In genomic region chr16:48890733-48891132, GRCm38 (mm10) we compare ENCODE assay signal across 21 mouse cellular contexts. TPM values are rescaled to one million over a fixed set of nuclear protein-coding genes. Genes with fewer than 3 reads are reported as not detected.
"Had no signal": no experiment of that assay in that cellular context is flagged by ENCODE, and none has a peak within 500 bp of the region (broad histone marks: within the 10 kb centered on the region; RNA-seq: fewer than 3 reads in every experiment).

No protein-coding gene starts in this region.

- H3K4me3 ChIP-seq: limb, embryonic 15.5 days; stomach, embryonic 15.5 days had no signal

- H3K9me3 ChIP-seq: limb, embryonic 15.5 days; stomach, embryonic 15.5 days had no signal

- H3K27me3 ChIP-seq: limb, embryonic 15.5 days; stomach, embryonic 15.5 days had no signal

- H3K27ac ChIP-seq: limb, embryonic 15.5 days; liver, embryonic 14.5 days; stomach, embryonic 15.5 days had no signal

- DNase-seq: kidney, adult 9 months; kidney, postnatal 25 days; lung, adult 18-20 months; lung, postnatal 36 days; retina, postnatal 1 day; thymus, postnatal 36 days had no signal

- ATAC-seq: inflammation-experienced regulatory T-cells, adult 6 months; intestine, postnatal 0 days; lung, postnatal 0 days; midbrain, embryonic 16.5 days had no signal

- H3K36me3 ChIP-seq: limb, embryonic 15.5 days; stomach, embryonic 15.5 days had no signal

- H3K9ac ChIP-seq: limb, embryonic 15.5 days; liver, embryonic 14.5 days; stomach, embryonic 15.5 days had no signal

- H3K4me2 ChIP-seq: limb, embryonic 15.5 days; midbrain, embryonic 11.5 days; stomach, embryonic 15.5 days had no signal

- H3K4me1 ChIP-seq: limb, embryonic 15.5 days; stomach, embryonic 15.5 days had no signal

RNA-seq across cellular contexts. Expression of gene Retnlg, which starts 18.3 kb away (rescaled TPM):
- total RNA-seq: layer of hippocampus, postnatal 25 days; left cerebral cortex, adult 8-10 months; left cerebral cortex, postnatal 25 days had no signal
- polyA plus RNA-seq: inflammation-experienced regulatory T-cells, adult 6 months; limb, embryonic 11.5 days; midbrain, embryonic 11.5 days; midbrain, embryonic 16.5 days; neural tube, embryonic 11.5 days; testis, adult 2 months had no signal

RNA-seq across cellular contexts. Expression of gene Retnla, which starts 48.4 kb away (rescaled TPM):
- total RNA-seq: layer of hippocampus, postnatal 25 days; left cerebral cortex, adult 8-10 months; left cerebral cortex, postnatal 25 days; megakaryocyte, adult 5-6 weeks had no signal
- polyA plus RNA-seq: inflammation-experienced regulatory T-cells, adult 6 months; intestine, postnatal 0 days; limb, embryonic 11.5 days; limb, embryonic 15.5 days; liver, embryonic 14.5 days; midbrain, embryonic 11.5 days; midbrain, embryonic 16.5 days; neural tube, embryonic 11.5 days; stomach, embryonic 15.5 days had no signal
